Mouse (Mus musculus): ENCODE measurements at regions not wholly inside any gene's neighbourhood (a gene's known extent, or its start where the extent isn't known, plus 50 kb on each side); places are given as distances from the start of the nearest gene placed in this dataset.

GRCm38 (mm10) chr8:26353476-26353875 is 234.1 kb downstream of the Gm45692 start:
- DNase-seq (ENCODE audit: low spot score in 2 of 2) = no peak

- DNase-seq (ENCODE audit: low spot score in 2 of 2) = no peak
Observed at GRCm38 (mm10) chr8:26354516-26354915, 235.2 kb downstream of the Gm45692 start.

DNA sequence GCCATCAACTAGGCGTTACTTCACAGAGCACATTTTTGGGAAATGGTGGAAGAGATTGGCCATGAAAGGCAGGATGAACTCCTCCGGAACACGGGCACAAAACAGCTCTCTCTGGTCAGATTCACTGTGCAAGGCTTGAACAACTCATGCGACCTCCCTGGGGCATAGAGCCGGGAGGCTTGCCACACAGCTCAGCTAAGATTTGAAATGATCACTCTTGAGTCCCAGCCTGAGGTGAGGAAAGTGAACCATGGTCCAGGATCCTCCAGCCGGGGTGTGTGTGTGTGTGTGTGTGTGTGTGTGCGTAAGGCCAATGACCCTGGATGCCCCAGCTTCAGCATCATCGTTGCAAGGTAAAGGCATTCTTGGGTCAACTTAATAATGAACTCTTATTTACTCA is 237.5 kb downstream of the Gm45692 start:
- DNase-seq (ENCODE audit: low spot score in 2 of 2) = no peak

DNA sequence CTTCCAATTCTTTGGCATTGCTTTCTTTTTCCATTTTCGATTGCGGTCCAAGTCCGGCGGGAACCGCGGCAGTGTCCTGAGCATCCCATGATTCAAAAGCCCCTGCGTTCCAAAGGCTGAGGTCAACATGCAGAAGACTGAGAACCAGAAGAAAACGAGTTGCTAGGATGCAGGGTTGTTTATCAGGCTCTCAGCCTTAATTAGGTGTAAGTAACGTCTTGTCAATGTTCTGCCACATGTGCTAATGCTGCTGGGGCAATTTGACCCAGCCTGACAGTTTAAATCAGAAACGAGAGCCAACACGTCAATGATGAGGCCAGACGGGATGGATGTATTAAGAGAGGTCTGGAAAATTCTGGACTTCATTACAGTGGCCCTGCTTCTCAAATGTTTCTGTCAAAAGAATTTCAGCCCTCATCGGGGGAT is 239.4 kb downstream of the Gm45692 start:
- no peak for DNase-seq (ENCODE audit: low spot score in 2 of 2)

DNA sequence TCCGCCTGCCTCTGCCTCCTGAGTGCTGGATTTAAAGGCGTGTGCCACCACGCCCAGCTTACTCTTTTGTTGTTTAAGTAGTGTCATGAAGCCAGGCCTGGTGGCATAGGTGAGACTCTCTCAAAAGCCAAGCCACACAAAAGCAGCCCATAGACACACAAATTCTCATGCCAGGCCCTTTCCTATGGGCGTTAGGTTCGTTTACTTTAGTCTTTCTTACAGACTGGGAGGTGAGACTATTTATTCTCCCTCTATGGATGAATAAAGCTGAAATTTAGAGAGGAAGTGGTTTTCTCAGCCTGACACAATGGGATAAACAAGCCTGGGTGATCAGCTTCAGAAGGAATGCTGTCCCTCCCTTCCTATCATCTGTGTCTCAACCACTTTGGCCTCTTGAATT is 243.0 kb downstream of the Gm45692 start:
- DNase-seq (ENCODE audit: low spot score in 2 of 2) = no peak

GRCm38 (mm10) chr8:26363616-26364015 is 244.3 kb downstream of the Gm45692 start:
- no peak for DNase-seq (ENCODE audit: low spot score in 2 of 2)

- no peak for DNase-seq (ENCODE audit: low spot score in 2 of 2)
Observed at GRCm38 (mm10) chr8:26364637-26365036, 245.3 kb downstream of the Gm45692 start.

- peak; percentile 63 to 83 for DNase-seq (ENCODE audit: low spot score in 2 of 2)
Observed at GRCm38 (mm10) chr8:26380668-26381067, 261.3 kb downstream of the Gm45692 start.

- DNase-seq (ENCODE audit: low spot score in 2 of 2) = no peak
Observed at GRCm38 (mm10) chr8:26382426-26382825, 263.1 kb downstream of the Gm45692 start.

DNA sequence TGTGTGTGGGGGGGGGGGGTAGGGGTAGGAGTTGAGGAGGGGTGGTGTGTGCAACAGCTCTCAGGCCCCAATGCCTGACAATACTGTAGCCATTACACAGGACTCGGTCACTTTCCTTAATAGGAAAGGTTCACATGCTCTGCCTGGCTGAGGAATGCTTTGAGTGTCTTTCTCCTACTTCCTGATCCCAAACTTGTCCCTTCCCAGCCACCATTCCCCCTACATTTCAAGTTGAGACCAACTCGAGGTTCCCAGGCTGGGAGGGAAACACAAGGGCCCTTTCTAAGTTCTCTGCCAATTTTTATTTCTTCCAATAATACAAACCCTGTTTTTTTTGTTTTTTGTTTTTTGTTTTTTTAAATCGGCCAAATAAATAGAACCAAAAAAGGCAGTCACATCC is 264.6 kb downstream of the Gm45692 start:
- no peak for DNase-seq (ENCODE audit: low spot score in 2 of 2)

- no peak for DNase-seq (ENCODE audit: low spot score in 2 of 2)
Observed at GRCm38 (mm10) chr8:26384305-26384993, 265.1 kb downstream of the Gm45692 start.

- DNase-seq (ENCODE audit: low spot score in 2 of 2) = no peak
Observed at GRCm38 (mm10) chr8:26384994-26385345, 265.6 kb downstream of the Gm45692 start.

- no peak for DNase-seq (ENCODE audit: low spot score in 2 of 2)
Observed at GRCm38 (mm10) chr8:26395061-26395460, 275.7 kb downstream of the Gm45692 start.

DNA sequence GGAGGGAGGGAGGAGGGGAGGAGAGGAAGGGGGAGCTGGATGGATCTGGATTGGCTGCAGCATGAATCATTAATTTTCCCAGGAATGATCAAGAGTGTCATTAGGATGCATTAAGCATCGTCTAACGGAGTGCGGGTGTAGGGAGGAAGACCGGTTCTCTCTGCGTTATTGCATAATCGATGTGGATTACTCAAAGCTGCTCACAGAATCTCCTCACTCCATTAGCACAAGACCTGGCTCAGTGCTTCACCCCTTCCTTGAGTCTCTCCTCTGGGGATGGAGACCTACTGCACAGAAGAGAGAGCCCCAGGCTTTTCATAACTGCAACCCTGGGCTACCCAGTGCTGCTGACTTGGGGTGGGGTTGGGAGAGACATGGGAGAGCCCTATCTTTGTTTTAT is 300.7 kb downstream of the Gm45692 start:
- no peak for DNase-seq (ENCODE audit: low spot score in 2 of 2)

- no peak for DNase-seq (ENCODE audit: low spot score in 2 of 2)
Observed at GRCm38 (mm10) chr8:26420536-26420935, 301.2 kb downstream of the Gm45692 start.

GRCm38 (mm10) chr8:26427311-26427710 is 308.0 kb downstream of the Gm45692 start:
- DNase-seq (ENCODE audit: low spot score in 2 of 2) = no peak

DNA sequence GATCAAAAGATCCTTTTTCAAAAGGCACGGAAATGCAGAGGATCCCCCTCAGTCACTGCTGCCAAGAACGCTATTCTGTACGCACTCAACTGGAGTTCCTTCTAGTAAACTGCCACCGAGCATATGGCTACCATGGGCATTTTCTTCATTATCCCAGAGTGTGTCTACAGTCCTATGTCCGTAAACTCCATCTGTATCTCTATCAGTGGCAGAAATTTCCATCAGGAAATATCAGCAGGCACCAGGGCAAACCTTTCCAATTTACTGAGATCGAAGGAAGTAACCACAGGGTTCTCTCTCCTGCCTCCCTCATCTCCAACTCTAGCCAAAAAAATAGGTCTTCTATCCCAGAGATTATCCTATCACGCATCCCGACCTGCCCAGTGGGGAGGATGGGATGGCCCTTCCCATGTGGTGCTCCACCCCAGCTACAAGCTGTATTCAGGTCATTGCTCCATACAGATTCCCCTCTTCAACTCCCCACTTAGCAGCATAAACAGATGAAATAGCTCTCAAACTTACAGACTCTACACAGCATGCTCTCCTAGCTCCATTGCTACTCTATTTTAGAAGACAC is 310.5 kb downstream of the Gm45692 start:
- DNase-seq (ENCODE audit: low spot score in 2 of 2) = no peak

DNA sequence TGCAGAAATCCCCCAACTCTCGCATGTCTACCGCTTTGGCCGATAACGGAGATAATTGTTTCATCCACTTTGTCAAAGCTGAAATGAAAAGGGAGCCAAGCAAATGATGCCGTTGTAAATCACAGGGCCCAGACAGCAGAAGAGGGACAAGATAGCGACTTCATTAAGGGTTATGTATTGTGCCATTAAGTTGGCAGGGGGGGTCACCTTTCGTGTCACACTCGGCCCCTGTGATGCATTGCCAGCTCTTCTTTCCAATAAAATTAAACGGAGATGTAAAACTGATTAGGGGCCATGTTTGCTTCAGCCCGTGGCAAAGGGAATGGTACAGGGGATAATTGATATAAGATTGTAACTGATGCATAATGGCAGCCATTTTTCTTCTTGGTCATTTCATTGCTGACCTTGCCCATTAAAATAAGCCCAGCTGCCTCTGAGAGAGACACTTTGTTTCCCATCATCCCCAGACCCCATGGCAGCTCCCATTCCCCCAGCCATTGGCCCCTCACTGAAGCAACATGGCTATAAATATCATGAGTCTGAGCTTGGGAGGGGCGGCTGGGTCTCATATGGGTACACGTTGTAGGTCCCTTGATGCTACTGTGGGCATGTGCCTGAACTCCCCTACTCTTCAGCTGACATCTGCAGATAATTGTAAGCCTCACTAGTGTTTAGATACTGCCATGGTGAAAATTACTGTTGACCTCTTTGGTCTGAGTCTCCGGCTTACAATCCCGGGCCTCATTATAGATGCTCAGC is 313.0 kb downstream of the Gm45692 start:
- no peak for DNase-seq (ENCODE audit: low spot score in 2 of 2)

DNA sequence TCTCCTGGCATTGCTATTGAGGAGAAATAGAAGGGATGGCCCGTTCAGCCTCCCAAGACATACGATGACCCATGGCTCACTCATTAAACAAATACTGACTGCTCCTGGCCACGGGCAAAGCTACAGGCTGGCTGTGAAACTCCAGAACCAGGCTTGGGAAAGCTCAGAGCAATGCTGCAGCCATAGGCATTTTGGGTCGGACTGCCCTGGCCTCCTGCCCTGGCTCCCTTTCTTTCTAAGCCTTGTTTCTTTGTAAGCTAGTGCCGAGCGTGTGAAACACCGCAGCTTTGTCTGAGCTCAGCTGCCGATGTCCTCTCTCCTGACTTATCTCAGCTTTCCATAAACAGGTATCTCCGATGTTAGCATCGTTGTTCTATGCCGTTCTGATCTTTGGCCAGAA is 316.9 kb downstream of the Gm45692 start:
- no peak for DNase-seq (ENCODE audit: low spot score in 2 of 2)

- no peak for DNase-seq (ENCODE audit: low spot score in 2 of 2)
Observed at GRCm38 (mm10) chr8:26437571-26437970, 318.2 kb downstream of the Gm45692 start.

GRCm38 (mm10) chr8:26438246-26438862 is 319.0 kb downstream of the Gm45692 start:
- DNase-seq (ENCODE audit: low spot score in 2 of 2) = no peak

DNA sequence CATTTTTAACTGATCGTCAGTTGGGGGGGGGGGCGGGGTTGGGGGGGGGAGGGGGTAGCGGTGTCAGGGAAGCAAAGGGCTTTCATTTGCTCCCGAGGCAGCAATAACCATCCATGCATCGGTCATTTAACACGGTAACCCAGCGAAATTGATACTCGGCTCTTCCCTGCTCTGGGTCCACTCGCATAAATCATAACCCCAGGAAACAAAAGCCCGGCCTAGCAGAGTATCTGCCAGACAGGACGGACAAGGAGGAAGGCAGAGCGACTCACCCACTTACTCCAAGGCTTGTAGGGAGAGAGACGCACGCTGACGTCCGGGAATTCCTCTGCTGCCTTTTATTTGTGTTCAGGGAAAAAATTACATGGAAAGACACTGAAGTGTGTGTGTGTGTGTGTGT is 319.5 kb downstream of the Gm45692 start:
- DNase-seq (ENCODE audit: low spot score in 2 of 2) = no peak
